Mouse (Mus musculus): ENCODE data around the gene Ffar2. TPM values are rescaled to one million over a fixed set of nuclear protein-coding genes. Genes with fewer than 3 reads are reported as not detected.
"Not testable (repeated sequence)": the region's sequence is repeated elsewhere in the genome, so short reads cannot be mapped to it uniquely, and the experiment has no call there.

The Ffar2 gene
- polyA plus RNA-seq, 1 experiment from 2014 or later: 0.24 TPM

- WGBS: 75% methylated on average over 17 of the region's 17 CpGs
- no peak for ATAC-seq (ENCODE audit: low read depth)
- Histone ChIP-seq H3K4me2 (ENCODE audit: low read depth, low read length) (no peak overlapping the region), H3K4me1 (ENCODE audit: control insufficient read depth, insufficient read depth, low read length) (no peaks in the 10 kb centered on the region), H3K27me3 (ENCODE audit: control insufficient read depth, insufficient read depth, low read length) (no peaks in the 10 kb centered on the region), H3K9ac (replicated peaks; ENCODE audit: low read depth, low read length) (no peak overlapping the region), H3K36me3 (ENCODE audit: control insufficient read depth, insufficient read depth, low read length) (no peaks in the 10 kb centered on the region), H3K4me3 (ENCODE audit: low read depth, low read length) (no peak overlapping the region), H3K27ac (ENCODE audit: low read depth, low read length) (no peak overlapping the region), H3K9me3 (ENCODE audit: control insufficient read depth, low read length) (no peaks in the 10 kb centered on the region)
Observed at GRCm38 (mm10) chr7:30832261-30832660, 8.7 kb upstream of the Ffar2 start.

- H3K4me2 ChIP-seq (ENCODE audit: low read depth, low read length): no peak overlapping the region
- no peaks in the 10 kb centered on the region for H3K4me1 ChIP-seq (ENCODE audit: control insufficient read depth, insufficient read depth, low read length)
- H3K4me3 ChIP-seq (ENCODE audit: low read depth, low read length): no peak overlapping the region
- no peak overlapping the region for H3K27ac ChIP-seq (ENCODE audit: low read depth, low read length)
- 69% methylated on average over 3 of the region's 3 CpGs for WGBS
- H3K9ac ChIP-seq (replicated peaks; ENCODE audit: low read depth, low read length): no peak overlapping the region
- no peaks in the 10 kb centered on the region for H3K9me3 ChIP-seq (ENCODE audit: control insufficient read depth, low read length)
- ATAC-seq (ENCODE audit: low read depth): no peak
- no peaks in the 10 kb centered on the region for H3K36me3 ChIP-seq (ENCODE audit: control insufficient read depth, insufficient read depth, low read length)
- H3K27me3 ChIP-seq (ENCODE audit: control insufficient read depth, insufficient read depth, low read length): no peaks in the 10 kb centered on the region
Observed at GRCm38 (mm10) chr7:30829428-30829827, 5.9 kb upstream of the Ffar2 start.

- not testable (repeated sequence) for H3K27me3 ChIP-seq (ENCODE audit: control insufficient read depth, insufficient read depth, low read length); H3K27ac ChIP-seq (ENCODE audit: low read depth, low read length); H3K4me3 ChIP-seq (ENCODE audit: low read depth, low read length); H3K4me1 ChIP-seq (ENCODE audit: control insufficient read depth, insufficient read depth, low read length); ATAC-seq (ENCODE audit: low read depth); H3K36me3 ChIP-seq (ENCODE audit: control insufficient read depth, insufficient read depth, low read length); H3K9me3 ChIP-seq (ENCODE audit: control insufficient read depth, low read length); H3K9ac ChIP-seq (replicated peaks; ENCODE audit: low read depth, low read length); H3K4me2 ChIP-seq (ENCODE audit: low read depth, low read length)
Observed at GRCm38 (mm10) chr7:30828871-30829270, 5.3 kb upstream of the Ffar2 start.

- H3K27me3 ChIP-seq (ENCODE audit: control insufficient read depth, insufficient read depth, low read length): no peaks in the 10 kb centered on the region
- H3K27ac ChIP-seq (ENCODE audit: low read depth, low read length): no peak overlapping the region
- no peak overlapping the region for H3K4me2 ChIP-seq (ENCODE audit: low read depth, low read length)
- no peaks in the 10 kb centered on the region for H3K4me1 ChIP-seq (ENCODE audit: control insufficient read depth, insufficient read depth, low read length)
- no peak for ATAC-seq (ENCODE audit: low read depth)
- H3K9ac ChIP-seq (replicated peaks; ENCODE audit: low read depth, low read length): no peak overlapping the region
- no peaks in the 10 kb centered on the region for H3K36me3 ChIP-seq (ENCODE audit: control insufficient read depth, insufficient read depth, low read length)
- no peaks in the 10 kb centered on the region for H3K9me3 ChIP-seq (ENCODE audit: control insufficient read depth, low read length)
- WGBS: 88% methylated on average over 10 of the region's 10 CpGs
- H3K4me3 ChIP-seq (ENCODE audit: low read depth, low read length): no peak overlapping the region
Observed at GRCm38 (mm10) chr7:30826660-30827059, 3.1 kb upstream of the Ffar2 start.

- H3K4me2 ChIP-seq (ENCODE audit: low read depth, low read length): no peak overlapping the region
- H3K9ac ChIP-seq (replicated peaks; ENCODE audit: low read depth, low read length): no peak overlapping the region
- no peaks in the 10 kb centered on the region for H3K9me3 ChIP-seq (ENCODE audit: control insufficient read depth, low read length)
- H3K4me3 ChIP-seq (ENCODE audit: low read depth, low read length): no peak overlapping the region
- H3K27ac ChIP-seq (ENCODE audit: low read depth, low read length): no peak overlapping the region
- WGBS: 93% methylated on average over 3 of the region's 3 CpGs
- no peak for ATAC-seq (ENCODE audit: low read depth)
- no peaks in the 10 kb centered on the region for H3K4me1 ChIP-seq (ENCODE audit: control insufficient read depth, insufficient read depth, low read length)
- H3K27me3 ChIP-seq (ENCODE audit: control insufficient read depth, insufficient read depth, low read length): no peaks in the 10 kb centered on the region
- no peaks in the 10 kb centered on the region for H3K36me3 ChIP-seq (ENCODE audit: control insufficient read depth, insufficient read depth, low read length)
Observed at GRCm38 (mm10) chr7:30824306-30824705, 731 bp upstream of the Ffar2 start.

GRCm38 (mm10) chr7:30821532-30821931 lies 2.0 kb downstream of the Ffar2 start:
- Histone ChIP-seq H3K9me3 (ENCODE audit: control insufficient read depth, low read length) (no peaks in the 10 kb centered on the region), H3K36me3 (ENCODE audit: control insufficient read depth, insufficient read depth, low read length) (no peaks in the 10 kb centered on the region), H3K27me3 (ENCODE audit: control insufficient read depth, insufficient read depth, low read length) (no peaks in the 10 kb centered on the region), H3K4me3 (ENCODE audit: low read depth, low read length) (no peak overlapping the region), H3K4me1 (ENCODE audit: control insufficient read depth, insufficient read depth, low read length) (no peaks in the 10 kb centered on the region), H3K4me2 (ENCODE audit: low read depth, low read length) (no peak overlapping the region), H3K27ac (ENCODE audit: low read depth, low read length) (no peak overlapping the region), H3K9ac (replicated peaks; ENCODE audit: low read depth, low read length) (no peak overlapping the region)
- 68% methylated on average over 5 of the region's 5 CpGs for WGBS
- no peak for ATAC-seq (ENCODE audit: low read depth)

GRCm38 (mm10) chr7:30820854-30821445 lies 2.6 kb downstream of the Ffar2 start:
- 70% methylated on average over 7 of the region's 7 CpGs for WGBS
- Histone ChIP-seq H3K36me3 (ENCODE audit: control insufficient read depth, insufficient read depth, low read length) (no peaks in the 10 kb centered on the region), H3K27me3 (ENCODE audit: control insufficient read depth, insufficient read depth, low read length) (no peaks in the 10 kb centered on the region), H3K27ac (ENCODE audit: low read depth, low read length) (no peak overlapping the region), H3K4me1 (ENCODE audit: control insufficient read depth, insufficient read depth, low read length) (no peaks in the 10 kb centered on the region), H3K9me3 (ENCODE audit: control insufficient read depth, low read length) (no peaks in the 10 kb centered on the region), H3K4me3 (ENCODE audit: low read depth, low read length) (no peak overlapping the region), H3K9ac (replicated peaks; ENCODE audit: low read depth, low read length) (no peak overlapping the region), H3K4me2 (ENCODE audit: low read depth, low read length) (no peak overlapping the region)
- no peak for ATAC-seq (ENCODE audit: low read depth)

- no peak for ATAC-seq (ENCODE audit: low read depth)
- Histone ChIP-seq H3K4me3 (ENCODE audit: low read depth, low read length) (no peak overlapping the region), H3K9me3 (ENCODE audit: control insufficient read depth, low read length) (no peaks in the 10 kb centered on the region), H3K9ac (replicated peaks; ENCODE audit: low read depth, low read length) (no peak overlapping the region), H3K4me1 (ENCODE audit: control insufficient read depth, insufficient read depth, low read length) (no peaks in the 10 kb centered on the region), H3K4me2 (ENCODE audit: low read depth, low read length) (no peak overlapping the region), H3K27ac (ENCODE audit: low read depth, low read length) (no peak overlapping the region), H3K36me3 (ENCODE audit: control insufficient read depth, insufficient read depth, low read length) (no peaks in the 10 kb centered on the region), H3K27me3 (ENCODE audit: control insufficient read depth, insufficient read depth, low read length) (no peaks in the 10 kb centered on the region)
- 71% methylated on average over 6 of the region's 6 CpGs for WGBS
Observed at GRCm38 (mm10) chr7:30820131-30820530, 3.4 kb downstream of the Ffar2 start.

- no peaks in the 10 kb centered on the region for H3K4me1 ChIP-seq (ENCODE audit: control insufficient read depth, insufficient read depth, low read length)
- 55% methylated on average over 6 of the region's 6 CpGs for WGBS
- no peak overlapping the region for H3K4me3 ChIP-seq (ENCODE audit: low read depth, low read length)
- H3K27me3 ChIP-seq (ENCODE audit: control insufficient read depth, insufficient read depth, low read length): no peaks in the 10 kb centered on the region
- H3K4me2 ChIP-seq (ENCODE audit: low read depth, low read length): no peak overlapping the region
- H3K9ac ChIP-seq (replicated peaks; ENCODE audit: low read depth, low read length): no peak overlapping the region
- no peak for ATAC-seq (ENCODE audit: low read depth)
- no peaks in the 10 kb centered on the region for H3K36me3 ChIP-seq (ENCODE audit: control insufficient read depth, insufficient read depth, low read length)
- no peak overlapping the region for H3K27ac ChIP-seq (ENCODE audit: low read depth, low read length)
- no peaks in the 10 kb centered on the region for H3K9me3 ChIP-seq (ENCODE audit: control insufficient read depth, low read length)
Observed at GRCm38 (mm10) chr7:30812291-30812807, 11.2 kb downstream of the Ffar2 start.

Measured in neural tube, embryonic 14.5 days (tissue).